Mouse (Mus musculus) cerebellum, postnatal 36 days (tissue): ENCODE results near the gene Psmc3ip.

Experiments used
- DNase-seq, 2 experiments: peaks; one replicate each; pipeline ENCODE4 v3.0.0; 2021 to 2022; ENCODE audit warnings: mixed read lengths in 2 of 2

The Psmc3ip gene

GRCm38 (mm10) chr11:101051051-101051493 is 44.2 kb downstream of the Psmc3ip start:
- DNase-seq: peak; percentile 43 to 45

- DNase-seq: peak; percentile 65 to 70
These were observed 44.9 kb downstream of the Psmc3ip start for GRCm38 (mm10) chr11:101050359-101050758.

GRCm38 (mm10) chr11:101047502-101047901 is 47.7 kb downstream of the Psmc3ip start:
- DNase-seq: no peak

- no peak for DNase-seq
These were observed 48.8 kb downstream of the Psmc3ip start for GRCm38 (mm10) chr11:101046440-101046839.

GRCm38 (mm10) chr11:101045826-101046225 is 49.4 kb downstream of the Psmc3ip start:
- no peak for DNase-seq
